Mouse (Mus musculus) layer of hippocampus, adult 18-20 months (tissue): ENCODE measurements around the gene Engase. TPM values are rescaled to one million over a fixed set of nuclear protein-coding genes. Genes with fewer than 3 reads are reported as not detected.

ENCODE experiments used
- DNase-seq, 2 experiments: peaks; one replicate each; pipeline ENCODE4 v3.0.0; 2022; ENCODE audit warnings: low spot score in 2 of 2
- total RNA-seq, 2 experiments: library from RNA; stranded (reverse); gene quantifications; 2 replicates each; pipeline ENCODE4 v1.2.3; 2021

The Engase gene
- total RNA-seq, 2 experiments from 2014 or later = 11.8 to 16.2 TPM

DNA sequence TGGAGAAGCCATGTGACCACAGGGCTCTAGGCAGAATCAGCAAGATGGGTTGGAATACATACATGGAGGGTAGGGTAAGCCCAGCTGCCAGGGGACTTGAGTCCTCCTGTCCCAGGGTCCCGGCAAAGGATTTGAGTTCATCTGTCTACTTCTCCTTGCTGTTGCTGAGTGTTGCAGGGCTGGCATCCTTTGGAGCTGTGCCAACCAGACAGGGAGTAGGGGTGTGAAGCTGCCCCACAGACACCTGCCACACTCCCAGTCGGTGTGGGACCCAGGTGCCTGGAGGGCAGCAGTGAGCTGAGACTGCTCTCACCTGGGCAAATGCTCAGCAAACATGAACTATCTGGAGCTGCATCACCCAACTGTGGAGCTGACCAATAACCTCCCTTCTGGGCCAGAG is 44.3 kb downstream of the Engase start:
- no peak for DNase-seq

DNA sequence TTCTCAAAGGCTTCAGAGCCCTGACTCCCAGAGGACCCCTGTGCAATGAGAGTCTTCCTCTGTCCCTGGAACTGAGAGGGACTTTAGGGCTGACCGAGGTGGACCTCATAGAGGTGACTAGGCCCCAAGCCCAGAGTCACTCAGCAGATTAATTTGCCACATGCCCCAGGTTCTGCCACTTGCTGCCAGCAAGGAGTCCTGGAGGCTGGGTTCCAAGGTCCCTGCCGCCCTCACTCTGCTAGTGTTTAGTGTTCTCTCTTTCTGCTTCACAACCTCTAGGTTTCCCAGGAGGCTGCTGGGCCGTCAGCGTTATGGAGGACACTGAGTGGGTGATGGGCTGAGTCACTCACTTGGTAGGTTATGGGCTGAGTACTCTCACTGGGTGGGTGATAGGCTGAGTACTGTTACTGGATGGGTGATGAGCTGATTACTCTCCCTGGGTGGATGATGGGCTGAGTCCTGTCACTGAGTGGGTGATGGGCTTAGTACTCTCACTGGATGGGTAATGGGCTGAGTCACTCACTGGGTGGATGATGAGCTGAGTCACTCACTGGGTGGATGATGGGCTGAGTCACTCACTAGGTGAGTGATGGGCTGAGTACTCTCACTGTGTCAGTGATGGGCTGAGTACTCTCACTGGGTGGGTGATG is 47.0 kb downstream of the Engase start:
- peak in 1 of 2 experiments; percentile 47 for DNase-seq

DNA sequence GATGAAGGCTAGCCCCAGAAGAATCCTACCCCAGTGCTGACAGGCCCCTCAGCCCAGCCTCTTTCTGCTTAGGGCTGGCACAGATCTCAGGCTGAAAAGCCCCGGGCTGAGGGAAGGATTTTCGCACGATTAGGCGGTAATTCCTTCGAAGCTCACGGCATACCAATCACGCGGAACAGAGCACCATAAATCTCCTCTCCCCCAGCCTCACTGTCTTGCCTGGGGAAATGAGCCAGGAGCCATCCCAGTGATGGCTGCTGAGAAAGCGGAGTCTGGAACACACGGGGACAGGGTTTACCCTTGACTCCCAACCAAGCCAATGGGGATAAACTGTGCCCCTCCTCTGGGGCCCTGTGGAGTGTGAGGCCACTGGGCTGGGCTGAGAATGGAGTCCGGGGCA is 48.4 kb downstream of the Engase start:
- DNase-seq = no peak

DNA sequence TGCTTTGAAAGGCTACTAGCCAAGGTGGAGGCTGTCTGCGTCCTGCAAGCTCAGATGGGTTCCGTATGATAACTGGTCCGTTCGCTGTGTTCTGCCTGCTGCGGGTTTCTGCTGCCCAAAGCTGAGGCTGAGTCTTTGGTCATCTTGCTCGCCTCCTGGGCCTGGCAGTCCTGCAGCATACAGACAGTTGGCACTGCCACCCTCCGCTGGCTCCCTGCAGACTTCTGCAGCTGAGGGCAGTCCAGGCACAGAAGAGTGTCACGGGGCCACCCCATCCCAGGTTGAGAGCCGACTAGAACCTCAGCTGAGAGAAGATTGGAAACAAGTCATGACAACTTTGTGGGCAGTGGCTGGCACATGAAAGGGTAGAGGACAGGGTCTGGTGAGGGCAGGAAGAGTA is 52.1 kb downstream of the Engase start:
- DNase-seq = no peak

DNA sequence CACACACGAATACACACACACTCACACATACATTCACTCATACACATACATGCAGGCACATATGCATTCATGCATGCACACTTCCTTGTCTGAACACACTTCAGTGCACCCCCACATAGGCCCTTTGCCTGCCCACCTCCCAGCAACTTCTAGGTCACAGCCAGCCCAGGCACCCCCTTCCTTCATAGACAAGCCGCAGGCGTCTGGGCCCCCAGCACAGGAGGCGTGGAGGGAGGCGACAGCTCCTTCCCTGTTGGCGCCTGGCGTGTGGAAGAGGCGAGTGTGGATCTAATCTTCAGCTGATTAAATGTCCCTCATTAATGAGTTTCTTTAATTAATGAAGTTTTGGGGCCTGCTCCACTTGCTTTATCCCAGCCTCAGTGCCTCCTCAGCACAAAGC is 53.7 kb downstream of the Engase start:
- no peak for DNase-seq

DNA sequence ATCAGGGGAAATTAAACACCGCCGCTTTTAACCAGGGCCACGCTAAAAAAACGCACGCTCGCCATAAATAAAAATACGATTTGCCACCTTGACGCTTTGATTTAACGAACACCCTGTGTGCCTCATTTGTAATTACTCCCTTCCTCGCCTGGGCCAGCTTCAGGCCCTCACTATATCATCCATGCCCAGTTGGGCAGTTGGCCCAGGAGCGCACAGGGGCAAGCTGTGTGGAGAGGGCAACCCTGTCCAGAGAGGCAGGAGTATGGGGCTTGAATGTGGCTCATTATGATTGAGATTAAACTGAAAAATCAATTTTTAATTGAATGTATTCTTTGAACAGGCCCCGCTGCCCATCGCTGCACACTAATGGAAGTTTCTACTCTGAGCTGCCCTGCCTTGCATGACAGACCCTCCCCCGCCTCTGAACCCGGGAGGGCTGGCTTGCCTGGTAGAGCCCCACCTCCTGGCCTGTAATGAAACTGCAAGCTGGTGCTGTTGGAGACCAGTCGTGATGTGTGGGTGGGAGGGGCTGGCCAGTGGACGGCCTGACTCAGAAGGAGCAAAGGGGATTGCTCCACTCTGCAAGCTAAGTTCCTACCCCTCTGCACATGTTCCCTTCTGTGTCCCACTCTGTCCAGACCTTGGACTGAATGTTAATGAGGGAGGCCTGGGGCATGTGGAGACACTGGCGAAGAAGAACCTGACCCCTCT is 57.9 kb downstream of the Engase start:
- DNase-seq = no peak

DNA sequence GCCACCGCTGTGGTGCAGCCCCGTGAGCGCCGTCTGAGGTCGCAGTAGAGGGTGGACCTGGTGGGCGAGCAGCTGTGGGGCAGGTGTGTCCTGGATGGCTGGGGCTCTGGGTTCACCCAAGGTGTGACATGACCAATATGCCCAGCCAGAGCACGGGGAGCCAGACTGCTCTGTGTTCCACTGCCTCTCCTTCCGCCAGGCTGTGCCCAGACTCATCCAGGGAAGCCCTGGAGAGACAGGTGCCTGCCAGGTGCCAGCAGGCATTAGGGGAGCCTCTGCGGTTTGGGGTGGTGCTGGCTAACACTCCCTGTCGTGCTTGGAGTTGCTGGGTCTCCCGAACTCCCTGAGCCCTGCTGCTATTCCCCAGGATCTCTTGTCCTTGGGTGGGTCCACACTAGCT is 61.4 kb downstream of the Engase start:
- no peak for DNase-seq

Other genes starting within 250 kb of the Engase start
- 10 to 100 TPM; 88.0 to 91.7 TPM for gene Cyth1, start 228.2 kb upstream of the Engase start, total RNA-seq
- gene Usp36, start 186.6 kb upstream of the Engase start, total RNA-seq = 10 to 100 TPM; 25.7 to 28.3 TPM
- 1 to 10 TPM in 1 of 2 experiments, under 1 TPM in 1; 0.61 to 1.2 TPM for gene Cep295nl, start 134.3 kb upstream of the Engase start, total RNA-seq
- gene Timp2, start 121.1 kb upstream of the Engase start, total RNA-seq = 100 to 1,000 TPM; 201 to 256 TPM
- 10 to 100 TPM; 18.3 to 18.8 TPM for gene Lgals3bp, start 74.7 kb upstream of the Engase start, total RNA-seq
- gene Cant1, start 57.7 kb upstream of the Engase start, total RNA-seq = 10 to 100 TPM; 41.4 to 44.8 TPM
- gene C1qtnf1, start 48.6 kb upstream of the Engase start, total RNA-seq = 1 to 10 TPM; 2.0 to 2.9 TPM